Mouse (Mus musculus) heart, embryonic 15.5 days (tissue): ENCODE data around the gene Serpina11. TPM values are rescaled to one million over a fixed set of nuclear protein-coding genes. Genes with fewer than 3 reads are reported as not detected.
"Not testable (repeated sequence)": the region's sequence is repeated elsewhere in the genome, so short reads cannot be mapped to it uniquely, and the experiment has no call there.

Experiments used
- ATAC-seq: fragments of 200-750 bp; cut with Nextera tagmentation; replicated peaks from 2 replicates; pipeline ENCODE4 v1.8.0; 2017; ENCODE audit warnings: low read depth, moderate TSS enrichment; ENCODE audit not compliant: insufficient number of reproducible peaks, insufficient read depth, low FRiP score
- H3K27ac ChIP-seq: fragments of 300-500 bp; sonication (generic); 2 replicates; pipeline ENCODE4 v1.5.1; 2015; ENCODE audit warnings: mild to moderate bottlenecking, inconsistent platforms
- H3K27me3 ChIP-seq: fragments of 300-500 bp; sonication (generic); 2 replicates; pipeline ENCODE4 v1.6.1; 2015; ENCODE audit warnings: inconsistent platforms
- H3K36me3 ChIP-seq: fragments of 300-500 bp; sonication (generic); 2 replicates; pipeline ENCODE4 v1.6.1; 2015; ENCODE audit warnings: mild to moderate bottlenecking, inconsistent platforms
- H3K4me1 ChIP-seq: fragments of 300-500 bp; sonication (generic); replicated peaks from 2 replicates; pipeline ENCODE4 v1.6.1; 2015; ENCODE audit warnings: inconsistent platforms
- H3K4me2 ChIP-seq: fragments of 300-500 bp; sonication (generic); 2 replicates; pipeline ENCODE4 v1.6.1; 2015; ENCODE audit warnings: inconsistent platforms, mild to moderate bottlenecking, moderate library complexity
- H3K4me3 ChIP-seq: fragments of 300-500 bp; sonication (generic); 2 replicates; pipeline ENCODE4 v1.5.1; 2015; ENCODE audit warnings: mild to moderate bottlenecking, inconsistent platforms
- H3K9ac ChIP-seq: fragments of 300-500 bp; sonication (generic); 2 replicates; pipeline ENCODE4 v1.6.1; 2015; ENCODE audit warnings: mild to moderate bottlenecking, inconsistent platforms
- H3K9me3 ChIP-seq: fragments of 300-500 bp; sonication (generic); replicated peaks from 2 replicates; pipeline ENCODE4 v1.6.1; 2016; ENCODE audit warnings: inconsistent platforms
- WGBS: fragments of 180-500 bp; shearing (Covaris S2); methylation state at CpG from one replicate; pipeline ENCODE4 v1.1.7; 2015; ENCODE audit warnings: mixed read lengths; 5-methylcytosine and 5-hydroxymethylcytosine counted together
- polyA plus RNA-seq: library from polyadenylated mRNA; unstranded; fragments of >200 nt; fragmentation: Nextera tagmentation; extraction: Ambion mirVana; gene quantifications from 2 replicates; pipeline ENCODE4 v1.2.1, GENCODE M21; 2015

The Serpina11 gene
- polyA plus RNA-seq, 1 experiment from 2014 or later, result not detected

- H3K4me3 ChIP-seq, result no peak overlapping the region
- ATAC-seq, result no peak
- no peak overlapping the region for H3K27ac ChIP-seq
- H3K9me3 ChIP-seq, result no peaks in the 10 kb centered on the region; the same call in 1 of the 2 replicates
- no peaks in the 10 kb centered on the region for H3K36me3 ChIP-seq
- H3K4me2 ChIP-seq, result no peak overlapping the region
- WGBS, result 82% methylated on average over 9 of the region's 9 CpGs
- no peaks in the 10 kb centered on the region for H3K4me1 ChIP-seq
- no peaks in the 10 kb centered on the region for H3K27me3 ChIP-seq
- no peak overlapping the region for H3K9ac ChIP-seq
Observed at GRCm38 (mm10) chr12:103969577-103970116, 20.1 kb downstream of the Serpina11 start.

GRCm38 (mm10) chr12:103966761-103967160, 23.0 kb downstream of the Serpina11 start:
- Histone ChIP-seq H3K9me3 (no peaks in the 10 kb centered on the region; the same call in 1 of the 2 replicates), H3K9ac (no peak overlapping the region), H3K27ac (no peak overlapping the region), H3K36me3 (no peaks in the 10 kb centered on the region), H3K4me2 (no peak overlapping the region), H3K4me3 (no peak overlapping the region), H3K27me3 (no peaks in the 10 kb centered on the region), H3K4me1 (no peaks in the 10 kb centered on the region)
- no peak for ATAC-seq
- 62% methylated on average over 3 of the region's 3 CpGs for WGBS

GRCm38 (mm10) chr12:103963288-103963687, 26.5 kb downstream of the Serpina11 start:
- H3K4me2 ChIP-seq, result no peak overlapping the region
- no peak overlapping the region for H3K27ac ChIP-seq
- H3K4me3 ChIP-seq, result no peak overlapping the region
- H3K9ac ChIP-seq, result no peak overlapping the region
- ATAC-seq, result no peak
- no peaks in the 10 kb centered on the region; the same call in 1 of the 2 replicates for H3K9me3 ChIP-seq
- H3K4me1 ChIP-seq, result no peaks in the 10 kb centered on the region
- 74% methylated on average over 4 of the region's 4 CpGs for WGBS
- H3K27me3 ChIP-seq, result no peaks in the 10 kb centered on the region
- no peaks in the 10 kb centered on the region for H3K36me3 ChIP-seq

- Histone ChIP-seq H3K27ac (no peak overlapping the region), H3K9ac (no peak overlapping the region), H3K4me1 (no peaks in the 10 kb centered on the region), H3K9me3 (no peaks in the 10 kb centered on the region; the same call in 1 of the 2 replicates), H3K4me2 (no peak overlapping the region), H3K36me3 (no peaks in the 10 kb centered on the region), H3K4me3 (no peak overlapping the region), H3K27me3 (no peaks in the 10 kb centered on the region)
- 69% methylated on average over 8 of the region's 8 CpGs for WGBS
- ATAC-seq, result no peak
Observed at GRCm38 (mm10) chr12:103962860-103963259, 26.9 kb downstream of the Serpina11 start.

GRCm38 (mm10) chr12:103962337-103962736, 27.4 kb downstream of the Serpina11 start:
- 74% methylated on average over 5 of the region's 5 CpGs for WGBS
- ATAC-seq, result no peak
- Histone ChIP-seq H3K4me2 (no peak overlapping the region), H3K27ac (no peak overlapping the region), H3K4me3 (no peak overlapping the region), H3K9me3 (no peaks in the 10 kb centered on the region; the same call in 1 of the 2 replicates), H3K9ac (no peak overlapping the region), H3K4me1 (no peaks in the 10 kb centered on the region), H3K36me3 (no peaks in the 10 kb centered on the region), H3K27me3 (no peaks in the 10 kb centered on the region)

- Histone ChIP-seq H3K27ac (no peak overlapping the region), H3K4me3 (no peak overlapping the region), H3K4me1 (no peaks in the 10 kb centered on the region), H3K36me3 (no peaks in the 10 kb centered on the region), H3K4me2 (no peak overlapping the region), H3K27me3 (no peaks in the 10 kb centered on the region), H3K9me3 (no peaks in the 10 kb centered on the region; the same call in 1 of the 2 replicates), H3K9ac (no peak overlapping the region)
- ATAC-seq, result no peak
- 95% methylated on average over 1 of the region's 1 CpGs for WGBS
Observed at GRCm38 (mm10) chr12:103961716-103962115, 28.0 kb downstream of the Serpina11 start.

- H3K4me1 ChIP-seq, result no peaks in the 10 kb centered on the region
- H3K9me3 ChIP-seq, result no peaks in the 10 kb centered on the region
- no peak for ATAC-seq
- H3K9ac ChIP-seq, result no peak within 1 kb of the TSS
- WGBS, result 72% methylated on average over 3 of the region's 3 CpGs
- H3K4me3 ChIP-seq, result no peak within 1 kb of the TSS
- no peaks in the 10 kb centered on the region for H3K27me3 ChIP-seq
- H3K36me3 ChIP-seq, result no peaks in the 10 kb centered on the region
- no peak within 1 kb of the TSS for H3K27ac ChIP-seq
- no peak within 1 kb of the TSS for H3K4me2 ChIP-seq
Observed at GRCm38 (mm10) chr12:103958798-103959197, 31.0 kb downstream of the Serpina11 start, which contains the start of gene Serpina1e. Serpina1e (minus strand) TSS chr12:103958975.

GRCm38 (mm10) chr12:103956555-103956954, 33.2 kb downstream of the Serpina11 start:
- not testable (repeated sequence) for H3K4me1 ChIP-seq, H3K9me3 ChIP-seq, H3K9ac ChIP-seq, H3K4me3 ChIP-seq, ATAC-seq, H3K27ac ChIP-seq, H3K4me2 ChIP-seq, H3K36me3 ChIP-seq, H3K27me3 ChIP-seq
- WGBS, result 66% methylated on average over 2 of the region's 2 CpGs

- not testable (repeated sequence) for H3K27me3 ChIP-seq, H3K4me1 ChIP-seq, H3K9me3 ChIP-seq, H3K4me2 ChIP-seq, H3K9ac ChIP-seq, H3K4me3 ChIP-seq, H3K36me3 ChIP-seq, ATAC-seq, H3K27ac ChIP-seq
- 66% methylated on average over 3 of the region's 3 CpGs for WGBS
Observed at GRCm38 (mm10) chr12:103952972-103953371, 36.8 kb downstream of the Serpina11 start.

GRCm38 (mm10) chr12:103946243-103946642, 43.5 kb downstream of the Serpina11 start:
- Histone ChIP-seq H3K4me3 (no peak overlapping the region), H3K4me2 (no peak overlapping the region), H3K9ac (no peak overlapping the region), H3K36me3 (no peaks in the 10 kb centered on the region), H3K27me3 (no peaks in the 10 kb centered on the region), H3K9me3 (no peaks in the 10 kb centered on the region), H3K4me1 (no peaks in the 10 kb centered on the region), H3K27ac (no peak overlapping the region)
- no peak for ATAC-seq
- 71% methylated on average over 4 of the region's 4 CpGs for WGBS
